Mouse (Mus musculus): ENCODE data around the gene Rad17. TPM values are rescaled to one million over a fixed set of nuclear protein-coding genes. Genes with fewer than 3 reads are reported as not detected.

Gene Rad17
- polyA plus RNA-seq, 1 experiment from 2014 or later: 24.0 TPM

DNA sequence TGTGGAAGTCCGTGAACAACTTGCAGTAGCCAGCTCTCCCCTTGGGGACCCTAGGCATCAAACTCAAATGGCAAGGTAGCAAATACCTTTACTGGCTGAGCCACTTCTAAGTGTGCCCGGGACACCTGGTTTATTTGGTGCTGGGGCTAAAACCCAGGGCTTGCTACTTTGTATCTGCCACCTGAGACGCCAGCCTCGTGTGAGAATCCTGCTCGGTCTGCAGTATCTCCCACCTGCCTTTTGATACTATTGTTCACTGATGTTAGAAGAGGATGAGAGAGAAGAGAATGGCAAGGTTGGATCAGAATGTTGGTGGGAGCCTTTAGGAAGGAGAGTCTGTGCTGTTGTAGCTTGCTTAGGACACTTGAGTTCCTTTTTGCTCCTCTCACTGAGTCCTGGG lies 7.2 kb upstream of the Rad17 start:
- Histone ChIP-seq H3K9ac (no peak overlapping the region), H3K4me2 (replicated peaks) (no peak overlapping the region), H3K4me3 (no peak overlapping the region), H3K4me1 (no peaks in the 10 kb centered on the region), H3K27me3 (no peaks in the 10 kb centered on the region), H3K27ac (no peak overlapping the region), H3K36me3 (peaks cover 8% of the 10 kb centered on the region; the same call in 1 of the 2 replicates), H3K9me3 (replicated peaks) (no peaks in the 10 kb centered on the region)
- 97% methylated on average over 5 of the region's 5 CpGs for WGBS
- ATAC-seq (ENCODE audit: low FRiP score): no peak

DNA sequence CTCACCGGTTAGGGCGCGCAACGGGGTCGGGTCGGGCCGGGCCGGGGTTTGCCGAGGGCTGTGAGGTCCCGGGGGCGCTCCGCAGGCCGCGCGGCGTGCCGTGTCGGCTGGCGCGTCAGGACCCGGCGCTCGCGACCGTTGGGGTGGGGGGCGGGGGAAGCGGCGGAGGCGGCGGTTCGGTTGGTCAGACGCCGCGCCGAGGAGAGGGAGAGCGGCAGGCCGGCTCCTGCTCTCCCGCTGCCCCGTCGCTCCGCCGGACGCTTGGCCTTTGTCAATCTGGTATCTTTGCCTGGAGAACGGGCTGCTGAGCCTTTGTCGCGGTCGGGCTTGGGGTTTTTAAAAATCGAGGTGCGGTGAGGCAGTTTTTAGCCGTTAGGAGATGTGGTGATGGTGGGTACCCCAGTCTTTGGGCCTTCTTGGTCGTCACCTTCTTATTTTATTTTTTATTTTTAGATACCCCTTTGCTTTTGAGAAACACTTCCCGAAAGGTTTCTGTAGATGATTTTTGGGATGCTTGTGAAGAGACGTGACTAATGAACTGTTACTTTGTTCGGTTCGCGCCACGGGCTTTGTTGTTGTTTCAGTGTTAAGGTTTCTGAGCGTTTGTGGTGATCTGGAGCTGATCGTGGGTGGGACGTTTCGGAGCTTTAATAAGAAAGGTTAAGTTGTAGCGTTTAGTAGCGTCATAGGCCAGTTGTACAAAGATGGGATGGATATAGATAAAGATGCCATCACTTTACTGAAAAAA lies 762 bp upstream of the Rad17 start, which contains the start of gene Taf9:
Taf9 (plus strand) TSS at position 141 of the 748 bp plus-strand sequence.
- Histone ChIP-seq H3K27me3 (no peaks in the 10 kb centered on the region), H3K9me3 (replicated peaks) (no peaks in the 10 kb centered on the region), H3K36me3 (peaks cover 5% of the 10 kb centered on the region), H3K4me1 (peaks cover 8% of the 10 kb centered on the region), H3K4me3 (peak within 1 kb of the TSS; percentile 92), H3K9ac (peak within 1 kb of the TSS; percentile 93), H3K27ac (peak within 1 kb of the TSS; percentile 98), H3K4me2 (replicated peaks) (peak within 1 kb of the TSS; percentile 92)
- no peak; the same call in 1 of the 2 replicates for ATAC-seq (ENCODE audit: low FRiP score)
- under 1% methylated on average over 60 of the region's 63 CpGs for WGBS

DNA sequence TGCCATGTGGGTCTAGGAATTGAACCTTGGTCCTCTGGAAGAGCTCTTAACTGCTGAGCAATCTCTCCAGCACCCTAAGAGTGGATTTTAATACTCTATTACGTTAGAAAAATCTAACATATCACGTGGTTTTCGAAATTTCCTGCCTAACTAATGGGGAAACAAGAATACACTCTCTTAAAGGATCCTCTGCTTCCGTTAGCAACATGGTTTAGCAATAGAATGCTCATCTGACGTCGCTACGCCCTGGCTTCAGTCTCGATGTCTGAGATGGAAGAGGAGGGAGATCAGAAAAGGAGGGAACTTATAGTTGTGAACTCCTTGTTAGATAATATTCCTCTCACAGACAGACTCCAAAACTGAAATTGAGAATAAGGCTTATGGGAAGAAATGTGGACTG lies 2.6 kb downstream of the Rad17 start:
- H3K4me1 ChIP-seq: peaks cover 8% of the 10 kb centered on the region
- H3K4me3 ChIP-seq: no peak overlapping the region
- ATAC-seq (ENCODE audit: low FRiP score): no peak
- peaks cover 32% of the 10 kb centered on the region for H3K36me3 ChIP-seq
- no peak overlapping the region for H3K27ac ChIP-seq
- H3K9ac ChIP-seq: no peak overlapping the region
- H3K27me3 ChIP-seq: no peaks in the 10 kb centered on the region
- no peak overlapping the region for H3K4me2 ChIP-seq (replicated peaks)
- H3K9me3 ChIP-seq (replicated peaks): no peaks in the 10 kb centered on the region
- 95% methylated on average over 8 of the region's 8 CpGs for WGBS

DNA sequence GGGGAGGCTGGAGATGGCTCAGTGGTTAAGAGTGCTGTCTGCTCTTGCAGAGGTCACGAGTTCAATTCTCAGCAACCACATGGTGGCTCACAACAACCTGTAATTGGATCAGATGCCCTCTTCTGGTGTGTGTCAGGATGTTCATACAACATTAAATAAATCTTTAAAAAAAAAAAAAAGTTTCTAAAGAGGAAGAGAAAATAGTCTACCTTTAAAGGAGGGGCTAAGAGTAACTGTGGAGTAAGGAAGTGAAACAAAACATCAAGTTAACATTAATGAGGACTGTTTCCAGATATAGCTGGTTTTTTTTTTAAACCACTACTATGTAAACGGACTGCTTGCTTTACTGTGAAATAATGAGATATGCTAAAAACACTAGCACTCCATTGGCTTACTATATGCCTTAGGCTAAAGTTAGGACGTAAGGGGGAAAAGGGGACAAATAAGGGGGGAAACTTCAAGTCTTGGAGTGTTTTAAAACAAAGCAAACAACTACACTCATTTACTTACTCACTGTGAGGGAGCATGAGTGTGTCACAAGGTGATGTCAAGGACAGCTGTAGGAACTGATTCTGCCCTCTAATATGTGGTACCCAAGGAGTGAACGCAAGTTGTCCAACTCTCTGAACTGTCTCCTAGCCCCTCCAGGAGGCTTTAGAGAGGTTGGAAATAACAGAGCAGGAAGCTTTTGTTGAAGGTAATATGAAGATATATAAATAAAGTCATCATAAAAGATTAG lies 8.2 kb downstream of the Rad17 start:
- Histone ChIP-seq H3K9me3 (replicated peaks) (no peaks in the 10 kb centered on the region), H3K4me3 (no peak overlapping the region), H3K4me2 (replicated peaks) (no peak overlapping the region), H3K4me1 (no peaks in the 10 kb centered on the region), H3K27me3 (no peaks in the 10 kb centered on the region), H3K9ac (no peak overlapping the region), H3K36me3 (peaks cover 72% of the 10 kb centered on the region), H3K27ac (no peak overlapping the region)
- WGBS: 98% methylated on average over 4 of the region's 4 CpGs
- ATAC-seq (ENCODE audit: low FRiP score): no peak

DNA sequence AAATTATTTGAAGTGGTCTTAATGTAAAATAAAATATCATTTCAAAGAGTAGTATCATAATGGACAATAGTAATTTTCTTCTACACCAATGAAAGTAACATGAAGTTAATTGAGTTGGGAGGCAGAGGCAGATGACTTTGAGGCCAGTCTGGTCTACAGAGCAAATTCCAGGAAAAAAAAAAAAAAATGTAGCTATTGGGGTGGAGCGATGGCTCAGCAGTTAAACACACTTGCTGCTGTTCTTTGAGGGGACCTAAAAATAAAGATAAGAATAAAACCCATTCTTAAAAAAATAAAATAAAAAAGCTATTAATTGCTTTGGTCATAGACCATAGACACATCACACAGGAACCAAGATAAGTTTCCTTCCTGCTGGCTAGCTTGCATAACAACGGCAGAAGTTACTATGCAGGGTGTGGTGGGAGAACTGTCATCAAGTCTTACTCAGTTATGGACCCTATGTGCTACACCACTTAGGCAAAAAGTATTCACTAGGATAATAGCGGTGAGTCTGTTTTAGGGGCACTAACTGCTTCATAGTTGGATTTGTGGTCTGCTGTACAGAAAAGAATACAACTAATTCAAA lies 16.7 kb downstream of the Rad17 start:
- Histone ChIP-seq H3K27ac (no peak overlapping the region), H3K9me3 (replicated peaks) (no peaks in the 10 kb centered on the region), H3K4me2 (replicated peaks) (no peak overlapping the region), H3K4me1 (no peaks in the 10 kb centered on the region), H3K4me3 (no peak overlapping the region), H3K27me3 (no peaks in the 10 kb centered on the region), H3K36me3 (peaks cover 54% of the 10 kb centered on the region), H3K9ac (no peak overlapping the region)
- ATAC-seq (ENCODE audit: low FRiP score): no peak
- WGBS: 91% methylated on average over 3 of the region's 3 CpGs

DNA sequence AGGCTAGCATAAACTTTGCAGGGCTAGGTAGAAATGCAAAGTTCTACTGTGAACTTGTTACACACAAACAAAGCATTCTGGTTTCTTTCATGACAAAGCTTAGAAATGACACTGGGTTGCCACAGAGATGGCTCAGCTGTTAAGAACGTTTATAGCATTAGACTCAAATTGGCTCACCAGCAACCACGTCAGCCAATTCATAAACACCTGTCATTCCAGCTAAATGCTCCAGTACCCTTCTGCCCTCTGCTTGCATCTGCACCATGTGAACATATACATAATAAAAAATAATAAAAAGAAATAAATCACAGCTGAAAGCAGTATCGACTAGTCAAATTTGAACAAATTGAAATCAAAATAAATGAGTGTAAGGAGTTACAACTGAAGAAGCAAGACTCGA lies 28.6 kb downstream of the Rad17 start:
- Histone ChIP-seq H3K27ac (no peak overlapping the region), H3K36me3 (peaks cover 57% of the 10 kb centered on the region), H3K9ac (no peak overlapping the region), H3K4me3 (no peak overlapping the region), H3K27me3 (peaks cover 7% of the 10 kb centered on the region), H3K4me2 (replicated peaks) (no peak overlapping the region), H3K4me1 (no peaks in the 10 kb centered on the region), H3K9me3 (replicated peaks) (no peaks in the 10 kb centered on the region)
- WGBS: 90% methylated on average over 4 of the region's 4 CpGs
- no peak for ATAC-seq (ENCODE audit: low FRiP score)

DNA sequence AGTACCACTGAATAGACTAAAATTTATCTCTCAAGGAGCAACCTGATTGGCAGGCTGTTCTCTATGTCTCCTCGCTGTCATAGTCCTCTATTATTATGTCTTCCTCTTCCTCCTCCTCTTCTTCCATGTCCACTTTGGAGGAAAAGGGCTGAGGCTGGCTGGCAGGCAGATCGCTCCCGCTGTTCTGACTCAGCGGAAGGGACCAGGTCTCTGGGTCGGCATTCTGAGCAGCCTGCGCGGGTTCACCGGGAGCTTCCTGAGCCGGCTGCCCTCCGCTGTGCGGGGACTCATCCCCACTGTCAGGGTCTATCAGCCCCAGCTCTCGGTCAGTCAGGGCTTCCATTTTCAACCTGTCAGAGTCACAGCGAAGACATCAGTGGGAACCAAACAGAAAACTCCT lies 33.3 kb downstream of the Rad17 start:
- Histone ChIP-seq H3K27ac (no peak overlapping the region), H3K27me3 (peaks cover 25% of the 10 kb centered on the region), H3K9ac (no peak overlapping the region), H3K4me2 (replicated peaks) (no peak overlapping the region), H3K4me3 (no peak overlapping the region), H3K36me3 (peaks cover 27% of the 10 kb centered on the region), H3K4me1 (peaks cover 8% of the 10 kb centered on the region; the same call in 1 of the 2 replicates), H3K9me3 (replicated peaks) (no peaks in the 10 kb centered on the region)
- no peak for ATAC-seq (ENCODE audit: low FRiP score)
- WGBS: 76% methylated on average over 13 of the region's 13 CpGs

DNA sequence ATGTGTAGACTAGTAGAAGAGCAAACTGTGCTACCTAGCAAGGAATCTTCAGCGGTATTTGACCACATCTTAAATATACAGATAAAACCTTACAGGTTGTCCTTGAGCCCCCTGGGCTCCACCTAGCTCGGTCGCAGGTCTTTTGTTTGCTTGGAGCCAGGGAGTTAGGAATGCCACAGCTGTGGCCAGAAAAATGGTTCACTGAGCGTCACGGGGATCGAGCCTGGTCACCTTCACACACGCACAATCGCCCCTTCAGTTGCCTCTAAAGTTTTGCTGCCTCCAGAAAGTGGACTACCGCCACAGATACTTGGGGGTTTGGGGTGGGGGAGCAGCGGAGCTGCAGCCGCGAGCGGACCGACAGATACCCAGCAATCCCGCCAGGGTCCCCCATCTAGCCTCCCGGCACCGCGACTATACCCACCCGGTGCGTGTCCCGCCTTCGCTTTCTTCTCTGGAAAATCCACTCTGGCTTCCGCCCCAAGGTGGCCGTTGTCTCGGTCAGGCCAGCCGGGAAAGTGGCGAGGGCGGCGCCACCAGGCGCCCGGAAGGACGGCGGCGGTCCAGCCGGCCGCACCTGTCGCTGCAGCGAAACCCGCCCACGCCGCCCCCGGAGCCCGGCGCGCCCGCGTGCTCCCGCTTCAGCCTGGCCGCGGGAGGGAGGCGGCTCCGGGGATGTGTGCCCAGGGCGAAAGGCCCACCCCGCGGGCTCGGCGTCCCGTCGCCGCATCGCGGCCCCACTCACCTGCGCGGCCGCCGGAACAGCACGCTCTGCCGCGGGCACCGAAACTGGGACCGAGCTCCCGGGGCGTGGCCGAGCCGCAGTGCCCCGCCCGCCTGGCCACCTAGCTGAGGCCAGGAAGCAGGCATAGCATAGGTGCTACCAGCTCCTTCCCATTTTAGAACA lies 34.4 kb downstream of the Rad17 start, which contains the start of gene Marveld2:
Marveld2 (minus strand) TSS at position 791 of the 907 bp plus-strand sequence.
- peak; percentile 81 for ATAC-seq (ENCODE audit: low FRiP score)
- Histone ChIP-seq H3K9ac (peak within 1 kb of the TSS; percentile 58), H3K4me1 (peaks cover 8% of the 10 kb centered on the region; the same call in 1 of the 2 replicates), H3K36me3 (peaks cover 21% of the 10 kb centered on the region), H3K9me3 (replicated peaks) (no peaks in the 10 kb centered on the region), H3K4me3 (peak within 1 kb of the TSS; percentile 54), H3K27ac (no peak within 1 kb of the TSS), H3K4me2 (replicated peaks) (peak within 1 kb of the TSS; percentile 82), H3K27me3 (peaks cover 25% of the 10 kb centered on the region)
- WGBS: 2% methylated on average over 77 of the region's 77 CpGs

DNA sequence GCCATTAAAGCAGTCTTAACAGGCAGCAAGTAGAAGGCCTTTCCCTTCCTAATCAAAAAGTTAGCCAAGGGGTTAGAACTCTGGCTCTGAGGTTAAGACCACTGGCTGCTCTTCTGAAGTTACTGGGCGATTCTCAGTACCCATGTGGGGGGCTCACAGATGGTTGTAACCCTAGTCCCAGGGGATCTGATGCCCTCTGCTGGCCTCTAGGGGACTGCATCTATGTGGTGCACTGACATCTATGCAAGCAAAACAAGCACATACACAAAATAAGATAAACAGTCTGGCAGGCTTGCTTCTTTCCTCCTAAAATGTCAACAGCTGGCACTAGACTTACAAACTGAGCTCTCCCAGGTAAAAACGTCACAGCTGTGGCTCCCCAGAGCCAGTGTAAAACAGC lies 37.9 kb downstream of the Rad17 start:
- ATAC-seq (ENCODE audit: low FRiP score): no peak
- Histone ChIP-seq H3K9me3 (replicated peaks) (peaks cover 2% of the 10 kb centered on the region), H3K9ac (no peak overlapping the region), H3K4me1 (peaks cover 8% of the 10 kb centered on the region; the same call in 1 of the 2 replicates), H3K4me3 (no peak overlapping the region), H3K4me2 (replicated peaks) (no peak overlapping the region), H3K36me3 (peaks cover 8% of the 10 kb centered on the region; the same call in 1 of the 2 replicates), H3K27ac (no peak overlapping the region), H3K27me3 (peaks cover 25% of the 10 kb centered on the region)
- 56% methylated on average over 2 of the region's 2 CpGs for WGBS

DNA sequence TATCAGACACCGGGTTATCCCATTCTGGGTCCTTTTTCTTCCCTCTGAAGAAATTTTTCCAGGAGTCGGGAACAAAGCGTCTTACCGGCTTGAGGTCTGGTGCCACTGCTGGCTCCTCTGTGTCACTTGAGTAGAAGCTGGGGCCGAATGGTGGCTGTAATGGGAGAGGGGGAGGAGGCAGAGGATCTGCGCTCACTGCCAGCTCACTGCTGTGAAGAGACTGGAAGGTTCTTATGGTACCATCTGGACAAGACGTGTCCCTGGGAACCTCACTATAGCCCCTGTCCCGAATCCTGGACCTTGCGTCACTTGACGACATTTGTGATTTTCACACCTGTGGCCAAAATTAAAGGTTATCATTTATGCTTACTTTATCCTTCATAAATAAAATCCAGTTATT lies 38.6 kb downstream of the Rad17 start:
- peaks cover 18% of the 10 kb centered on the region for H3K27me3 ChIP-seq
- H3K9me3 ChIP-seq (replicated peaks): peaks cover 6% of the 10 kb centered on the region
- no peak overlapping the region for H3K4me3 ChIP-seq
- H3K9ac ChIP-seq: no peak overlapping the region
- 0 out of 2 replicates have a peak, but pooled peaks cover 5% of the 10 kb centered on the region for H3K36me3 ChIP-seq
- peaks cover 8% of the 10 kb centered on the region; the same call in 1 of the 2 replicates for H3K4me1 ChIP-seq
- no peak overlapping the region for H3K27ac ChIP-seq
- ATAC-seq (ENCODE audit: low FRiP score): no peak
- 93% methylated on average over 10 of the region's 10 CpGs for WGBS
- H3K4me2 ChIP-seq (replicated peaks): no peak overlapping the region

DNA sequence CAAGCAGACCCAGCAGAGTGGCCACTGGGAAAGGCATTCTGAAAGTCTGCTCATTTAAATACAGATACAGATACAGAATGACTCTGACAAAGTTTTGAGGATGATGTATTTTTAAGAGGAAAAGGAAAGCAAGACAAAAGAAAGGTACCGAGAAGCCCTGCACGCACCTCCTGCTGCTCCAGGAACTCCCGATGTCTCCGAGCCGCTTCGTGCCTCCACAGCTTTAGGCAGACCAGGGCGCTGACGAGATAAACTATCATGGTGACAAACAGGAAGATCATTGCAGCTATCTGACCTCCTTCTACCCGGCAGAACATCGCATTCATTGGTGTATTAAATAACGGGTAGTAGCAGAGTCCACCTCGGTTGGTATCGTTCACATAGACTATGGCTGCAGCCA lies 39.6 kb downstream of the Rad17 start:
- no peak overlapping the region for H3K4me3 ChIP-seq
- no peak overlapping the region for H3K9ac ChIP-seq
- H3K4me1 ChIP-seq: 0 out of 2 replicates have a peak, but pooled peaks cover 2% of the 10 kb centered on the region
- H3K36me3 ChIP-seq: 0 out of 2 replicates have a peak, but pooled peaks cover 5% of the 10 kb centered on the region
- no peak overlapping the region for H3K27ac ChIP-seq
- peaks cover 6% of the 10 kb centered on the region for H3K9me3 ChIP-seq (replicated peaks)
- no peak for ATAC-seq (ENCODE audit: low FRiP score)
- WGBS: 95% methylated on average over 13 of the region's 13 CpGs
- peaks cover 11% of the 10 kb centered on the region for H3K27me3 ChIP-seq
- H3K4me2 ChIP-seq (replicated peaks): no peak overlapping the region

Measured in hindbrain, embryonic 12.5 days (tissue).